Mouse (Mus musculus) left cerebral cortex, adult 9 months (tissue): ENCODE results near the gene Itgam.
"Not testable (repeated sequence)": the region's sequence is repeated elsewhere in the genome, so short reads cannot be mapped to it uniquely, and the experiment has no call there.

Experiments used
- DNase-seq, 2 experiments: peaks; one replicate each; pipeline ENCODE4 v3.0.0; 2022; ENCODE audit warnings: low spot score in 2 of 2

Itgam gene

GRCm38 (mm10) chr7:128062456-128062855 is at the start of gene Itgam, which contains the start of gene Gm49368:
Itgam (plus strand) TSS chr7:128062640.
Gm49368 (plus strand) TSS chr7:128062683.
- no peak for DNase-seq

GRCm38 (mm10) chr7:128013116-128013515 is 49.3 kb upstream of the Itgam start:
- DNase-seq = peak in 1 of 2 experiments; percentile 40

- not testable (repeated sequence) for DNase-seq
Measured at GRCm38 (mm10) chr7:128016134-128016533, 46.3 kb upstream of the Itgam start.

GRCm38 (mm10) chr7:128016650-128017049 is 45.8 kb upstream of the Itgam start:
- no peak for DNase-seq

GRCm38 (mm10) chr7:128018275-128018674 is 44.2 kb upstream of the Itgam start:
- DNase-seq = no peak

GRCm38 (mm10) chr7:128019187-128019586 is 43.3 kb upstream of the Itgam start:
- DNase-seq = no peak

GRCm38 (mm10) chr7:128022974-128023373 is 39.5 kb upstream of the Itgam start:
- DNase-seq = no peak

- no peak for DNase-seq
Measured at GRCm38 (mm10) chr7:128023565-128023964, 38.9 kb upstream of the Itgam start.

- no peak for DNase-seq
Measured at GRCm38 (mm10) chr7:128024364-128024763, 38.1 kb upstream of the Itgam start.

GRCm38 (mm10) chr7:128024932-128025331 is 37.5 kb upstream of the Itgam start:
- DNase-seq = no peak

GRCm38 (mm10) chr7:128025381-128025780 is 37.1 kb upstream of the Itgam start:
- no peak for DNase-seq

- no peak for DNase-seq
Measured at GRCm38 (mm10) chr7:128031403-128031976, 30.9 kb upstream of the Itgam start.

- DNase-seq = no peak
Measured at GRCm38 (mm10) chr7:128032290-128032988, 30.0 kb upstream of the Itgam start.

GRCm38 (mm10) chr7:128032989-128033293 is 29.5 kb upstream of the Itgam start:
- DNase-seq = no peak

GRCm38 (mm10) chr7:128033616-128034015 is 28.8 kb upstream of the Itgam start:
- no peak for DNase-seq

- not testable (repeated sequence) for DNase-seq
Measured at GRCm38 (mm10) chr7:128042161-128042820, 20.1 kb upstream of the Itgam start.

- DNase-seq = no peak
Measured at GRCm38 (mm10) chr7:128044142-128044785, 18.2 kb upstream of the Itgam start.

- no peak for DNase-seq
Measured at GRCm38 (mm10) chr7:128045640-128046039, 16.8 kb upstream of the Itgam start.

- DNase-seq = no peak
Measured at GRCm38 (mm10) chr7:128048819-128049218, 13.6 kb upstream of the Itgam start.

- no peak for DNase-seq
Measured at GRCm38 (mm10) chr7:128049254-128049653, 13.2 kb upstream of the Itgam start.

GRCm38 (mm10) chr7:128050739-128051138 is 11.7 kb upstream of the Itgam start:
- no peak for DNase-seq

GRCm38 (mm10) chr7:128053061-128053460 is 9.4 kb upstream of the Itgam start:
- DNase-seq = no peak
